Mouse (Mus musculus) bone marrow, adult 2 months (tissue): ENCODE measurements around the gene Tmem213.

Source experiments
- CTCF ChIP-seq: fragments of 200-500 bp; IDR thresholded peaks from 2 replicates; pipeline ENCODE4 v1.5.1; 2011; ENCODE audit warnings: low read length, control low read depth; ENCODE audit not compliant: control insufficient read depth, insufficient read depth
- POLR2A ChIP-seq: fragments of 200-500 bp; IDR thresholded peaks from 2 replicates; pipeline ENCODE4 v1.6.1; 2011; ENCODE audit warnings: low read depth, mild to moderate bottlenecking, control low read depth, low read length, borderline replicate concordance; ENCODE audit not compliant: control insufficient read depth

DNA sequence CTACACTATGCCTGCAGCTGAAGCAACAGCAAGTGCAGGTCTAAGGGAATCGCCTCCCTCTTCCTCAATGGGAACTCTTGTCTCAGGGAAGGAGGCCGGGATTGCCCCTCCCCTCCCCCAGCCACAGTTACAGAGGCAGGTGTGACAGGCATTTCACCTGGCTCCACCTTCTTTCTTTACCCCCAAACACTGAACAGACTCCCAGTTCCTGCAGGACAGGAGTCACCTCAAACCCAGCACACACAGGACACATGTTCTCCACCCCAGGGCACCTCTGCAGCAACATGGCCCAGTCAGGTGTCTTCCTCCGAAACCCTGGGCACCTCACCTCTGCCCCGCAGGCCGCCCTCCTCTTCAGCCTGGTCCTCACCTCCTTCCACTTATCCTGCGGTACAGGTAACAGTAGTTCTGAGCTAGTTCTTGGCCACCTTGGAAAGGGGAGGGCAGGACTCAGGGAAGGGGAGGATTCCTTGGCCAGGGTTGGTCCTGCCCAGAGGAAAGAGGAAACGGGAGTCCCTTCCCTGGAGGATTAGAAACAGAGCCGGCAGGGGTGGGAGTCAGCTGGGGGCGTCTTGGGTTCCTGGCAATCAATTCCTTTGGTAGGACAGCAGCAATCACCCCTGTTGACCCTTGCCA lies at the start of gene Tmem213:
- no peak for TF ChIP-seq POLR2A
- TF ChIP-seq CTCF: no peak
